Comparison of ENCODE assay signal across 20 mouse cellular contexts in genomic region chr4:114511649-114512048, GRCm38 (mm10).
"Had no signal": no experiment of that assay in that cellular context is flagged by ENCODE, and none has a peak within 500 bp of the region (broad histone marks: within the 10 kb centered on the region; RNA-seq: fewer than 3 reads in every experiment).

No protein-coding gene starts in this region.

- H3K27me3 ChIP-seq: midbrain, embryonic 12.5 days; neural tube, embryonic 13.5 days; neural tube, embryonic 15.5 days had no signal

- H3K9me3 ChIP-seq: midbrain, embryonic 10.5 days; midbrain, embryonic 12.5 days; neural tube, embryonic 13.5 days; neural tube, embryonic 15.5 days had no signal

- H3K27ac ChIP-seq: liver, embryonic 14.5 days; midbrain, embryonic 10.5 days; midbrain, embryonic 12.5 days; neural tube, embryonic 13.5 days; neural tube, embryonic 15.5 days had no signal

- DNase-seq: lung, adult 18-20 months; lung, embryonic 14.5 days; lung, postnatal 14 days; lung, postnatal 36 days; midbrain, embryonic 14.5 days; retina, postnatal 1 day; right cerebral cortex, adult 18-20 months; right cerebral cortex, postnatal 25 days; right cerebral cortex, postnatal 4 days; spleen, adult 18-20 months; thymus, adult 18-20 months; thymus, postnatal 14 days; thymus, postnatal 36 days had no signal

- H3K9ac ChIP-seq: liver, embryonic 14.5 days; lung, embryonic 14.5 days; midbrain, embryonic 12.5 days; neural tube, embryonic 13.5 days; neural tube, embryonic 15.5 days had no signal

- H3K4me3 ChIP-seq: midbrain, embryonic 10.5 days; midbrain, embryonic 12.5 days; myocyte; neural tube, embryonic 13.5 days; neural tube, embryonic 15.5 days had no signal

- ATAC-seq: midbrain, embryonic 16.5 days had no signal

- H3K36me3 ChIP-seq: midbrain, embryonic 10.5 days; midbrain, embryonic 12.5 days; neural tube, embryonic 13.5 days; neural tube, embryonic 15.5 days had no signal

- H3K4me1 ChIP-seq: midbrain, embryonic 12.5 days; neural tube, embryonic 15.5 days had no signal

- H3K4me2 ChIP-seq: lung, embryonic 14.5 days; midbrain, embryonic 12.5 days; neural tube, embryonic 13.5 days; neural tube, embryonic 15.5 days had no signal
